Mouse (Mus musculus) cerebellum, adult 2 months (tissue): ENCODE data around the gene Chil1. TPM values are rescaled to one million over a fixed set of nuclear protein-coding genes. Genes with fewer than 3 reads are reported as not detected.

Experiments
- DNase-seq, 2 experiments: peaks; one replicate each; pipeline ENCODE4 v3.0.0; 2021
- H3K27ac ChIP-seq: fragments of 200-500 bp; 2 replicates; pipeline ENCODE4 v1.5.1; 2012; ENCODE audit warnings: low read length, control low read depth, inconsistent platforms; ENCODE audit not compliant: insufficient read depth
- H3K27me3 ChIP-seq: fragments of 200-500 bp; 2 replicates; pipeline ENCODE4 v1.6.1; 2012; ENCODE audit warnings: inconsistent platforms, mild to moderate bottlenecking, low read length, moderate library complexity; ENCODE audit not compliant: control insufficient read depth, insufficient read depth
- H3K4me1 ChIP-seq: fragments of 200-500 bp; 2 replicates; pipeline ENCODE4 v1.6.1; 2011; ENCODE audit warnings: low read length; ENCODE audit not compliant: control insufficient read depth, insufficient read depth
- H3K4me3 ChIP-seq: fragments of 200-500 bp; replicated peaks from 2 replicates; pipeline ENCODE3; 2011; ENCODE audit warnings: mild to moderate bottlenecking, low read depth, low read length, control low read depth; ENCODE audit not compliant: insufficient read depth
- CTCF ChIP-seq: fragments of 200-500 bp; IDR thresholded peaks from 2 replicates; pipeline ENCODE4 v1.5.1; 2011; ENCODE audit warnings: low read depth, mild to moderate bottlenecking, control low read depth, low read length, moderate library complexity, borderline replicate concordance; ENCODE audit not compliant: insufficient read depth
- POLR2A ChIP-seq: fragments of 200-500 bp; IDR thresholded peaks from 2 replicates; pipeline ENCODE4 v1.6.1; 2011; ENCODE audit warnings: low read length, control low read depth, borderline replicate concordance; ENCODE audit not compliant: insufficient read depth
- WGBS: fragments of 180-500 bp; shearing (Covaris S2); methylation state at CpG from one replicate; pipeline ENCODE4 v1.1.7; 2018; 5-methylcytosine and 5-hydroxymethylcytosine counted together
- polyA plus RNA-seq: library from polyadenylated mRNA; depleted of rRNA; stranded (reverse); fragments of >200 nt; gene quantifications from 2 replicates; pipeline ENCODE4 v1.2.3, GENCODE M21; 2012; rRNA removed

Gene Chil1
- polyA plus RNA-seq, 1 experiment = 24.2 TPM

DNA sequence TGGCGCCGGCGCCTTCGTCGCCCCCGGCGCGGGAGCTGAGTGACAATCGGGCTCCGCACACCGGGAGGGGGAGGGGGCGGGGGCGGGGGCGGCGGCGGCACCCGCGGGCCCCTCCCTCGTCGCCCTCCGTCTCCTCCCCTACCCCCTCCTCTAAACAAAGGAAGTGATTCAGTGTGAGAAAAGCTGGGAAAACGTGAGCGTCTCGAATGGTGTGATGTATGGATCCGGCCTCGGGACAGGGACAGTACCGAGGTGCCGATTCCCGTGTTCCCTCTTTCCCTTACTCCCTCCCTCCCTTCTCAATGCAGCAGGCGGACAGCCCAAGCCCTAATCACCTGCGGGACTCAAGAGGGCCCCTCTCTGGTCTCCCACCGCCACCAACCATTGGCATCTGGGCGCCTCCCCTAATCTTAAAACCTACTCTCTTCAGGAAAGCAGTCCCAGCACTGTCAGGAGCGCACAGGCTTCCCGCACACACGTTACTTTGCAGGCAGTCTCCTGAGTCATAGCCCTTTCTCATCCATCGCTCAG is 53.5 kb downstream of the Chil1 start, which contains the start of gene Adora1:
TSS of gene Adora1 (minus strand) at position 41 of the 531 bp plus-strand sequence.
- 1% methylated on average over 37 of the region's 37 CpGs for WGBS
- H3K27ac ChIP-seq = peak within 1 kb of the TSS; percentile 98
- peaks cover 19% of the 10 kb centered on the region; the same call in 1 of the 2 replicates for H3K4me1 ChIP-seq
- no peak for TF ChIP-seq CTCF
- TF ChIP-seq POLR2A = no peak
- H3K4me3 ChIP-seq = peak within 1 kb of the TSS; percentile 96
- no peaks in the 10 kb centered on the region for H3K27me3 ChIP-seq
- DNase-seq = peak in 1 of 2 experiments; percentile 63

DNA sequence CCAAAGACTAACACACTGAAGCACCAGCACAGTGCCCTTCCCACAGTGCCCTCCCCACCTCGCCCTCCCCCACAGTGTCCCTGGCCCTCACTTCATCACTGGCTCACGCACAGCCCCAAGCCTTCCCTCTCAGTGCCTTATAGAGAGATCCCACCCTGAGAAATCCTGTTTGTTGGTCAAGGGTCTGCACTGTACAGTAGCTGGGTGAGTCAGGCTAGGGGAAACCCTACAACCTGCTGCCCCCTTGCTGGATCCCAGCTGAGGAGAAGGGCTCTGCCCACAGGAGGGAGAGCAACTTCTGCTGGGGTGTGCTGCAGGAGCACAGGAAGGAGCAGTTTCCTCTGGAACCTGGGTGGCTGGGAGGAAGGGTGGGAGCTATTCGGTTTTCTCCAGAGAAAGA is 54.2 kb downstream of the Chil1 start:
- DNase-seq = peak in 1 of 2 experiments; percentile 26
- 54% methylated on average over 3 of the region's 3 CpGs for WGBS
- TF ChIP-seq CTCF = no peak
- no peak for TF ChIP-seq POLR2A
- no peak overlapping the region for H3K27ac ChIP-seq
- peak overlapping the region; percentile 96 for H3K4me3 ChIP-seq
- peaks cover 12% of the 10 kb centered on the region; the same call in 1 of the 2 replicates for H3K4me1 ChIP-seq
- no peaks in the 10 kb centered on the region for H3K27me3 ChIP-seq

- no peak for TF ChIP-seq CTCF
- no peak for TF ChIP-seq POLR2A
- H3K4me3 ChIP-seq = no peak overlapping the region
- 93% methylated on average over 3 of the region's 3 CpGs for WGBS
- peaks cover 8% of the 10 kb centered on the region; the same call in 1 of the 2 replicates for H3K4me1 ChIP-seq
- H3K27ac ChIP-seq = no peak overlapping the region
- H3K27me3 ChIP-seq = no peaks in the 10 kb centered on the region
- no peak for DNase-seq
Measured at GRCm38 (mm10) chr1:134237438-134237837, 55.5 kb downstream of the Chil1 start.

Other genes with a start within 250 kb of the Chil1 start
- 7.5 and 10.8 TPM in 2 replicates for gene Fmod, start 144.9 kb upstream of the Chil1 start, polyA plus RNA-seq
- gene Btg2, start 103.1 kb upstream of the Chil1 start, polyA plus RNA-seq = 11.9 and 15.3 TPM in 2 replicates
- not detected in 2 replicates for gene Chit1, start 70.9 kb upstream of the Chil1 start, polyA plus RNA-seq
- 0.14 and 0.18 TPM in 2 replicates for gene Mybph, start 11.3 kb downstream of the Chil1 start, polyA plus RNA-seq
- 154 and 160 TPM in 2 replicates for gene Adora1, start 53.3 kb downstream of the Chil1 start, polyA plus RNA-seq
- gene Myog, start 107.8 kb downstream of the Chil1 start, polyA plus RNA-seq = 0.06 TPM in 1 of 2 replicates, not detected in the other
- gene Ppfia4, start 150.8 kb downstream of the Chil1 start, polyA plus RNA-seq = 192 and 220 TPM in 2 replicates
- gene Tmem183a, start 179.8 kb downstream of the Chil1 start, polyA plus RNA-seq = 66.2 and 68.4 TPM in 2 replicates
- gene 4933406M09Rik, start 203.8 kb downstream of the Chil1 start, polyA plus RNA-seq = not detected in 2 replicates
- gene Cyb5r1, start 223.4 kb downstream of the Chil1 start, polyA plus RNA-seq = 22.3 and 23.0 TPM in 2 replicates
- gene Adipor1, start 233.2 kb downstream of the Chil1 start, polyA plus RNA-seq = 68.1 and 70.2 TPM in 2 replicates